Mouse (Mus musculus) spleen, adult 2 months (tissue): ENCODE results near the gene Sdk1. TPM values are rescaled to one million over a fixed set of nuclear protein-coding genes. Genes with fewer than 3 reads are reported as not detected.

Source experiments
- DNase-seq, 2 experiments: peaks; one replicate each; pipeline versions ENCODE4 v3.0.0 to v3.0.0-alpha.2; 2012 to 2021; ENCODE audit warnings: low spot score in 2 of 2, low read depth in 1 of 2
- H3K27ac ChIP-seq: fragments of 200-500 bp; 2 replicates; pipeline ENCODE4 v1.5.1; 2012; ENCODE audit warnings: low read length, inconsistent platforms; ENCODE audit not compliant: insufficient read depth
- H3K27me3 ChIP-seq: fragments of 200-500 bp; 2 replicates; pipeline ENCODE4 v1.6.1; 2012; ENCODE audit warnings: mild to moderate bottlenecking, moderate library complexity, low read length, inconsistent platforms; ENCODE audit not compliant: control insufficient read depth, insufficient read depth
- H3K36me3 ChIP-seq: fragments of 200-500 bp; 2 replicates; pipeline ENCODE4 v1.6.1; 2012; ENCODE audit warnings: mild to moderate bottlenecking, low read length, inconsistent platforms; ENCODE audit not compliant: control insufficient read depth, insufficient read depth
- H3K4me1 ChIP-seq: fragments of 200-500 bp; 2 replicates; pipeline ENCODE4 v1.6.1; 2011; ENCODE audit warnings: inconsistent platforms; ENCODE audit not compliant: control insufficient read depth, insufficient read depth, insufficient read length
- H3K4me3 ChIP-seq: fragments of 200-500 bp; 2 replicates; pipeline ENCODE4 v1.5.1; 2011; ENCODE audit warnings: mild to moderate bottlenecking, inconsistent platforms; ENCODE audit not compliant: insufficient read depth, insufficient read length; ENCODE audit errors: extremely low read depth
- CTCF ChIP-seq: fragments of 200-500 bp; IDR thresholded peaks from 2 replicates; pipeline ENCODE4 v1.5.1; 2011; ENCODE audit warnings: mild to moderate bottlenecking, inconsistent platforms; ENCODE audit not compliant: insufficient read depth, insufficient read length, insufficient replicate concordance; ENCODE audit errors: extremely low read depth
- POLR2A ChIP-seq: fragments of 200-500 bp; IDR thresholded peaks from 2 replicates; pipeline ENCODE4 v1.6.1; 2011; ENCODE audit warnings: low read depth, low read length, inconsistent platforms
- WGBS: fragments of 180-500 bp; shearing (Covaris S2); methylation state at CpG from one replicate; pipeline ENCODE4 v1.1.7; 2018; 5-methylcytosine and 5-hydroxymethylcytosine counted together
- polyA plus RNA-seq: library from polyadenylated mRNA; depleted of rRNA; stranded (reverse); fragments of >200 nt; gene quantifications from 2 replicates; pipeline ENCODE4 v1.2.3, GENCODE M21; 2012

The Sdk1 gene
- polyA plus RNA-seq, 1 experiment, result 0.62 TPM

DNA sequence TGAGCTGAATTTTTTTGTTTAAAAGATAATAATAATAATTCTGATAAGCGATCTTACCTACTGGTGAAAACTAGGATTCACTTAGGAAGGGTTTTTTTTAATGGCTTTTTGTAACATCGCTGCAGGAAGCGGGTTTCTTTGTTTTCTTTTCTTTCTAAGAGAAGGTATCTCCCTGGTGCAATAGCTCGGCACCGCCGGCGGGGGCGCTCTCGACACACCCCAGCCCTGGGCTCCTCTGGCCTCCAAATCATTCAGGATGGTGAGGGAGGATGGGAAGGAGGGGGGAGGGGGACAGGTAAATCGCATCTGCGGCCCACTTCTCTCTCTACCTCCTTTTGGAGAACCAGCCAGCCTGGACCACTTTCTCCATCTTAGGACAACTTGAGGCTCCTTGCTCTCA is 971.0 kb downstream of the Sdk1 start:
- H3K36me3 ChIP-seq, result no peaks in the 10 kb centered on the region
- WGBS, result 73% methylated on average over 11 of the region's 11 CpGs
- no peak overlapping the region for H3K4me3 ChIP-seq
- H3K4me1 ChIP-seq, result no peaks in the 10 kb centered on the region
- H3K27me3 ChIP-seq, result no peaks in the 10 kb centered on the region
- no peak overlapping the region for H3K27ac ChIP-seq
- DNase-seq, result no peak
- TF ChIP-seq CTCF, result no peak
- no peak for TF ChIP-seq POLR2A

GRCm38 (mm10) chr5:142215981-142216380 is 974.7 kb downstream of the Sdk1 start:
- TF ChIP-seq CTCF (no peak), POLR2A (no peak)
- H3K27me3 ChIP-seq, result no peaks in the 10 kb centered on the region
- H3K4me3 ChIP-seq, result no peak overlapping the region
- H3K27ac ChIP-seq, result no peak overlapping the region
- WGBS, result 92% methylated on average over 5 of the region's 5 CpGs
- H3K4me1 ChIP-seq, result no peaks in the 10 kb centered on the region
- no peaks in the 10 kb centered on the region for H3K36me3 ChIP-seq
- no peak for DNase-seq

GRCm38 (mm10) chr5:142220851-142221503 is 979.7 kb downstream of the Sdk1 start:
- WGBS, result 92% methylated on average over 12 of the region's 12 CpGs
- no peaks in the 10 kb centered on the region for H3K4me1 ChIP-seq
- H3K4me3 ChIP-seq, result no peak overlapping the region
- no peak for DNase-seq
- no peak overlapping the region for H3K27ac ChIP-seq
- no peaks in the 10 kb centered on the region for H3K36me3 ChIP-seq
- H3K27me3 ChIP-seq, result no peaks in the 10 kb centered on the region
- no peak for TF ChIP-seq POLR2A
- no peak for TF ChIP-seq CTCF

DNA sequence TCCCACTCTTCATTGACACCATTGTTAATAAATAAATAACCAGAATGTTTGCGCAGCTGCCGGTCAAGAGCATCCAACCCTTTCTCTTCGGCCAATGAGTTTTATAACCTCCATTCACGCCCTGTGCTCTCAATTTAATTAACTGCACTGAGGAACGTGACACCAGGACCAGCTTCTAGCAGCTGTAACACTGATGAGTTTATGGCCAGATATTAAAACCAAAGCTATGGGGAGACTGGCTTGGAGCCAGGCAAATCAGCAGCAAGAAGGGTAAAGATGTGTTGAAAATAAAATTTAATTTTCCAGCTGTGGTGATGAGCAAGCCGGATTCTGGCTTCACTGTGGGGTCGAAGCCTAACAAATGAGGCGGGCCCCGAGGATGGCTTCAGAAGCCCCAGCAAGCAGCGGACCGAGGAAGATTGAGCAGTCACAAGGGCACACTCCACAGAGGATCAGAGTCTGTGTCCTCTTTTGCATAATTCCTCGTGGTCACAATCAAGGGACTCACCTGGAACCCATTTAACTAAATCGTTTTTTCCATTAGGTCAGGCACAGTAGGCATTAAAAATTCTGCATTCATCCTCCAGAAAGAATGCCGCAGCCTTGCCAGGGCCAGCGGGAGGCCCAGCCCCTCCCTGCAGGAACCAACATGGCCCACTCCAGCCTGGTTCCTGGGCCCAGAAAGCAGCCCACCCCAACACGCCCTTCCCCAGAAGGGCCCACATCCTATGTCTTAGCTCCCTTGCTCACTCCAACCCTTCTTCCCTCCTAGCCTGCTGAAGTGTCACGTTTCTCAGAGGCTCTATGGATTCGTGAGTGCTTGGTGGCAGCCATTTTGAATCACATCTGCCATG is 987.9 kb downstream of the Sdk1 start:
- H3K27ac ChIP-seq, result no peak overlapping the region
- no peaks in the 10 kb centered on the region for H3K4me1 ChIP-seq
- WGBS, result 85% methylated on average over 18 of the region's 18 CpGs
- no peaks in the 10 kb centered on the region for H3K27me3 ChIP-seq
- no peak for TF ChIP-seq POLR2A
- TF ChIP-seq CTCF, result no peak
- DNase-seq, result no peak
- no peaks in the 10 kb centered on the region for H3K36me3 ChIP-seq
- H3K4me3 ChIP-seq, result no peak overlapping the region

GRCm38 (mm10) chr5:142229811-142230205 is 988.5 kb downstream of the Sdk1 start:
- no peak for DNase-seq
- Histone ChIP-seq H3K4me1 (no peaks in the 10 kb centered on the region), H3K4me3 (no peak overlapping the region), H3K27me3 (no peaks in the 10 kb centered on the region), H3K27ac (no peak overlapping the region), H3K36me3 (no peaks in the 10 kb centered on the region)
- 87% methylated on average over 8 of the region's 8 CpGs for WGBS
- TF ChIP-seq POLR2A (no peak), CTCF (no peak)

- H3K4me3 ChIP-seq, result no peak overlapping the region
- 93% methylated on average over 6 of the region's 6 CpGs for WGBS
- H3K27ac ChIP-seq, result no peak overlapping the region
- no peaks in the 10 kb centered on the region for H3K27me3 ChIP-seq
- H3K4me1 ChIP-seq, result no peaks in the 10 kb centered on the region
- H3K36me3 ChIP-seq, result no peaks in the 10 kb centered on the region
- TF ChIP-seq CTCF (no peak), POLR2A (no peak)
- DNase-seq, result no peak
Measured at GRCm38 (mm10) chr5:142240288-142240687, 999.0 kb downstream of the Sdk1 start.

DNA sequence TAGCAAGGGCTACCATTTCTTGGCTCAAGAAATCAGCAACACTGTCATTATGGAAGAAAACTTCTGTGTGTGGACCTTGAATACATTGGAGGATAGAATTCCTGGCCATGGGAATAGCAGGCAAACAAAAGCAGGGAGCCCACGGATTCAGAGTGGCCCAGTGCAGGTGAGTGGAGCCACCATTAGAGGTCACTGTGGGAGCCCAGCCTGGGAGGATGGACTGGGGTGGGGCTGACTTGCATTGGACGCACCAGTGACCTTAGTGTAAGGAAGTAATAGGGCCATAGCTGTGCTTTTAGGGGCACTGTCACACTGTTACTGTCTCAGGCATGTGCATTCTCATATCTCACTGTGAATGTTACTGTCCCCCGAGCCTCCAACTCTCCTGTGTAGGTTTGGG is 1001.3 kb downstream of the Sdk1 start:
- WGBS, result 41% methylated on average over 3 of the region's 3 CpGs
- no peak overlapping the region for H3K27ac ChIP-seq
- DNase-seq, result no peak
- no peaks in the 10 kb centered on the region for H3K4me1 ChIP-seq
- H3K4me3 ChIP-seq, result no peak overlapping the region
- H3K27me3 ChIP-seq, result no peaks in the 10 kb centered on the region
- TF ChIP-seq POLR2A (no peak), CTCF (no peak)
- no peaks in the 10 kb centered on the region for H3K36me3 ChIP-seq
